Mouse (Mus musculus) layer of hippocampus, adult 18-20 months (tissue): Measurements from ENCODE around the gene Ak8. TPM values are rescaled to one million over a fixed set of nuclear protein-coding genes. Genes with fewer than 3 reads are reported as not detected.

Experiments used
- DNase-seq, 2 experiments: peaks; one replicate each; pipeline ENCODE4 v3.0.0; 2022; ENCODE audit warnings: low spot score in 2 of 2
- total RNA-seq, 2 experiments: library from RNA; stranded (reverse); gene quantifications; 2 replicates each; pipeline ENCODE4 v1.2.3; 2021

Gene Ak8
- total RNA-seq, 2 experiments from 2014 or later, result 0.87 to 1.2 TPM

DNA sequence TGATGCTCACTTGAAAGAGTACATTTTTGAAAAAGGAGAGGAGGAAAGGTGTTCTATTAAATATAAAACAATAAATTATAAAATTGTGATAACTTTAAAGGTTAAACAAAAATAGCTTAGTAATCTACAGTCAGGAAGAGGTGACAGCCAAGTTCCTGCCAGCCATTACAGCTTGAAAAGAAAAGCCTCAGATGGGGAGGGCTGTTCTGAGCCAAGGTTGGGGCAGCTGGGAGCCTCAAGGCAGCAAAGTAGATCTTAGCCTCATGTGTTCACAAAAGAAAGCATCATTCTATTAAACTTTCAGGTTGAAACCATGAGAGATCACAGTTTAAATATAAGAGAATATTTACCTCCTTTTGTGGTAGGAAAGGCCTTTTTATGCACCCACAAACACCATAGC, 30.7 kb downstream of the Ak8 start:
- DNase-seq, result no peak

DNA sequence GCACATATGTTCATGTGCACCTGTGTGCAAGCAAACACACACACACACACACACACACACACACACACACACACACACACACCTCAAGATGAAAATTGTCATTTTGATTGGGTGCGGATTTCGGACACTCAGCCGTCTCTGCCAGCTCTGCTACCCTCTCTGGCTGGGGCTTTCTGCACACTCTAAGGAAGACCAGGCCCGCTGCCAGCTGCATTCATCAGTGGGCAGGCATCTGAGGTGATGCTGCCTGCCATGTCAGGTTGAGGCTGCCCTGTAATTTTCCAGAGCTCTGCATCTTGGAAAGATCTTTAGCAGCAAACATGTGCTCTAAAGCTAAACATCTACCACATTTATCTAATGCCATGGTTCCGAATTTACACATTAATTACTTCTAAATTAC, 37.1 kb downstream of the Ak8 start:
- DNase-seq, result no peak

DNA sequence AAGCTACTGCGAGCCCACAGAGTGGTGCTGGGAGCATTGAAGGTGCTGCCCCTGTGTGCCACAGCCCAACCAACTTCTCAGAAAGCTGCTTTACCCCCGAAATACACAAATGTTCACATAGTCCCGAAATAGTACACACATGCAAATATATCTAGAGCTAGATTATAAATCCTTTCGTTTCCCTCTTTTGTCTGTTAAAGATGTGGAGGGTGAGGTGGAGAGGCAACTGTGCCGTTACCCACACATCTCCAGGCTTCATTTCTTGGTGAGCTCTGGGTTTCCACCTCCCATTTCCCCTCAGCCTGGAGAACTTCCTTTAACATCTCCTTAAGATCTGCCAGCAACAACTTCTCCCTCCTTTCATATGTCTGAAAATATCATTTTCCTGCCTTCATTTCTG, 40.2 kb downstream of the Ak8 start:
- DNase-seq, result no peak

DNA sequence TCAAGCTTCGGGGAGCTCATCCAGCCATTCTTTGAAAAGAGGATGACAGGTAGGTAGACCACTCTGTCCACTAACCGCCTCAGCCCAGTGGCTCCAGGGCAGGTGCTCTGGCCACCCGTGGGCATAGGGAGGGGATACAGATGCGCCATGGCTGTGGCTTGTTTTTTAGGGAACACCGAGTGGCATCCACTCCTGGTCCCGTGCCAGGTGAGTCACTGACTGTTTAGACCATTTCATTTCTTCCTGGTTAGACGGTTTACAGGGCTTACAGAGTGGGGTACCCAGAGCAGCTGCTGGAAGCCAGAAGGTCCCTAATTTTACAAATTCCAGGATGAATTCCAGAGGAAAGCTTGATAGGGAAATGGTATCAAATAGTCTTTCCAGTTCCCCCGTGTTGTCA, 42.7 kb downstream of the Ak8 start:
- no peak for DNase-seq

DNA sequence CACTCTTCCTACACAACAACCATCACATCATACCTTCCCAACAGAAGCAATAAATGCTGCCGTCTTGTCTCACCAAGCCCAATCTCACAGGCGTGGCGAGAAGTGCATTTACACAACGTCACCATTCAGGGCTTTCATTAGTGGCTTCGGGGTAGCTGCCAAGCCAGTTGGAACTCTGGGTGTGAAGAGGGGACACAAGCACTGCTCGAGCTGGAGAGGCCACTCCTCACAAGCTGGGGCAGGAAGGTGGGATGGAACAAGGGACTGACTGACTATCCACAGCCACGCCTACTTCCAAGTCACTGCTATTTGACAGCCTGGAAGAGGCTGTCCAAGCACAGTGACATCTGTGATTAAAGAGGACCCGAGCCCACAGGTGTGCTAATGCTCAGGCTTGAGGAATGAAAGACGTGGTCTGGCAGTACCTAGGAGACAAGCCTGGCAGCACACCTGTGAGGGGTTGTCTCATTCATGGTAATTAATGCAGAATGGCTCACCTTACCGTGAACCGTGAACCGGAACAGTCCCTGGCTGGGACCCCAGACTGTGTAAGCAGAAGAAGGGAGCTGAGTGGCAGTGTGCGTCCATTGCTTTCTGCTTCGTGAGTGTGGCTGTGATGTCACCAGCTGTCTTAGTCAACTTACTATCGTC, 46.8 kb downstream of the Ak8 start:
- DNase-seq, result no peak

DNA sequence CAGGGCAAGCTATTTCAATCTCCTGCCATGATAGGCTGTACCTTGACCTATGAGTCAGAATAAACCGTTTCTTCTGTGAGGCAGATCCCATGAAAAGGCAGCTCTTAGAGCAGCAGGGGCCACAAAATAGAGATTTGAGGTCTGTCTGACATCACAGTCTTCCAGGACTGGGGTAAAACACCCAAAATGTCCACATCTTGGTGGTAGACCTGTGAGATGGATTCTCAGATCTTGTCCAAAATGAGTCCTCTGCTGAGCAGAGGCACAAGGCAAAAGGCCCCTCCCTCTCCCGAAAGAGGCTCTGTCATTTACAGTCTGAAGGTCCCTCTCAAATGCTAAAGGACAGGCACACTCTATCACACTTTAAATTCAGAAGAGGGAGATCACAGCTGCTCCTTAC, 47.7 kb downstream of the Ak8 start:
- no peak for DNase-seq

DNA sequence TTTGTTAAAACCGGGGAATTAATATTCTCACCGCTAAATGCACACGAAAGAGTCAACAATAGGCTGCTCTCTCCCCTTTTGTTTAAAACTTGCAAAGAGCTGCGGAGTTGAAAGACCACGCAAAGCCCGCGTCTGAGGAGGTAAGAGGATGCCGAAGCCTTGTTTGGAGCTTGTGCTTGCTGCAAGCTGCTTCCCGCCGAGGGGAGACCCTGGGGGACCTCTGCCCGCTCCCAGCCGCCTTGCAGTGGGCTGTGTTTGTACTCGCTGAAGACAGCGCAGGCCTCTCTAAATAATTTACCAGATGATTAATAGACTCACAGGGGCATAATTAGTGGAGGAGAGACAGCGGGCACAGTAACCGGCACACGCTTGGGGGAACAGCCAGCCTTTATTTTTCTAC, 51.2 kb downstream of the Ak8 start:
- no peak for DNase-seq

DNA sequence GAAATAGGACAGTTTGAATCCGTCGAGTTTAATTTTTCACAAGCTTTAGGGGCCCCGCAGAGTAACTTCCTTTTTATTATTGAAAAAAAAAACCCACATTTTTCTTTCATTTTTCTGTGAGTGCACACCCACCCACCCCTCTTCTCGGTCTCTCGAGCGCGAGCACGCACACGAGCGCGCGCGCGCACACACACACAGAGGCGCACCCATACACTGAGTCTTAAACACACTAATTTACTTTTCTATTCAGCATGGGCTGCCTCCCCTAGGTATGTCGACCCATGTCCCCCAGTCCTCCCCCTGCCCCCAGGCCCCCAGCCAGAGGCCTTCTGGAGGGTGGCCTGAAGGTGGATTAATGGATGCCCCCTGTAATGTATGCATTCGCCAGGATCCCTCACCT, 51.7 kb downstream of the Ak8 start:
- DNase-seq, result no peak

DNA sequence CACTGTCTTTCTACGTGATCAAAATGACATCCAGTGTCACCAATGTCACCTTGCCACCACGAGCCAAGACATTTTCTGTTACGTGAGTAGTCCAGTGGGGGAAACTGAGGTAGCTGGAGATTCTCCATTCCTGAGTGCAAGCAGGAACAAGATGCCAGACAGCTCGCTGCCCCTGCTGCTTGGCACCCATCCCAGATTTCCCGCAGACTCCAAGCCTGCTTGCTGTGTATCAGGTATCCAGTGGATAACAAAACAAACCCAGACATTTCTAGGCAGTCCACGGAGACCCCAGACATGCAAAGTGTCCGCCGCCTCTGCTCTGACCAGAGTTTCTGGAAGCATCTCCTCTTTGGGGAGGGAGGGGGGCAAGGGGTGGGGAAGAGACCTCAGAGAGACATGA, 52.4 kb downstream of the Ak8 start:
- no peak for DNase-seq

DNA sequence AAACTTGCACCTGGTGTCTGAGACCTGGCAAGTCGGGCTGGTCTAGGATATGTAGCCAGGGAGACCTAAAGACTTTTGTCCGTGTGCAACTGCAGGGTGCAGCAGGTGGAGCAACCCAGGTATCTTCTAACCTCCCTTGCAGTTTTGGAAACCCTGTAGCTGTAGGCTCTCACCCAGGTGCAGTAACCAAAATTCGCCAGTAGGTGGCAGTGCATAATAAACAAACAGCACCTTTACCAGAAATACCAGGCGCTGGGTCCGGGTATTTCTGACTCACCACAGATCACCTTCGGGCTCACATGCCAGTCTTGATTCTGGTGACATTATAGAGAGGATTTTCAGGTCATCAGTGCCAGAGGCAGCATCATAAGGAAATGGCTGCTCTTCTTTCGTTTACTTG, 55.5 kb downstream of the Ak8 start:
- DNase-seq, result peak; percentile 60 to 88

DNA sequence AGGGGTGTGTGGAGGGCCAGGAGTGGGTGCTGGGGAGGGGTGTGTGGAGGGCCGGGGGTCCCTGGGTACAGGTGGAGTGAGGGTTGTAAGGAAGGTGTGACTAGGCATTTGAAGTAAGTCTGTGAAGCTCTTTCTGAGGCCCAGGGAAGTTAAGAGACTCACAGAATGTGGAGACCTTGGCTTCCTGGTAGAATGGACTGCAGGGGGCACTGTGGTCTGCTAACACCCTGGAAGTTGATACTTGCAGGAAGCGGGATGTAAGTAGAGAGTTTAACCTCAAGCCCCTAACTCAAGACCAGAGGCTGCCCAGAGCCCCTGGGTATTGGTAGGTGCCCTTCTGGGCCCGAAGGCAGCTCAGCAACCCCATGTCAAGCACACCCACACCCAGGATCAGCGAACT, 56.2 kb downstream of the Ak8 start:
- peak in 1 of 2 experiments; percentile 47 for DNase-seq

DNA sequence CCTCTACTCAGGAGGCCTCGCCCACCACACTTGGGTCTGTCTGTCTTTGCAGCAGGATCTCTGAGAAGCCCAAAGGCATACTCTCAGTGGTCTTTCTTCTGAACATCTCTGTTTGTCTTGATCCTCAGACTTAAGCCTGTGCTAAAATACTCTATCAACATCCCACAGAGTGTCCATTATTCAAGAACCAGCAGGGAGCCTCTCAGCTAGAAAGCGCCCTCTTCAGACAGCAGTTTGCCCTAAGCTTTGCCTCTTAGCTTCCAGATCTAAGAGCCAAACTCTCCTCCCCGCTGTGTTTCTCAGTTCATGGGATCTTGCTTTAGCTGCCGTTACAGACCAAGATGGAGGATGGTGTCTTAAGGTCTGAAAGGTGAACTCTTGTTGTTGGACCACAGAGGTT, 59.5 kb downstream of the Ak8 start:
- no peak for DNase-seq

DNA sequence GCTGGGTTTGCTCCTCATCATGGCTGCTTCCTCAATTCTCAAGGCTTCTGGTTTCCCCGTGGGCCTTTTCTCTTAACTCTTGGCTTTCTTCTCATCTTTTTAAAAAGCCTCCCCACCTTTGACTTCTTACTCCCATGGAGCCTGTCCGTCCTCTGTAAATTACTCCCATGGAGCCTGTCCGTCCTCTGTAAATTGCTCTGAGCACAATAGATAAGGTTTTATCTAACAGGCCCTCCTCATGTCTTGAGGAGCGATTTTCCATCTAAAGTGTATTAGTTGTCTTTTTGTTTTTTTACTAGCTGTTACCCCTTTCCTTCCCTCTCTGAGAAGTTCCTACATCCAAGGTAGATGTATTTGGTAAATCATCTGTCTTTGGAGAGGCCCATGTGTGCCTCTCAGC, 66.6 kb downstream of the Ak8 start:
- no peak for DNase-seq

DNA sequence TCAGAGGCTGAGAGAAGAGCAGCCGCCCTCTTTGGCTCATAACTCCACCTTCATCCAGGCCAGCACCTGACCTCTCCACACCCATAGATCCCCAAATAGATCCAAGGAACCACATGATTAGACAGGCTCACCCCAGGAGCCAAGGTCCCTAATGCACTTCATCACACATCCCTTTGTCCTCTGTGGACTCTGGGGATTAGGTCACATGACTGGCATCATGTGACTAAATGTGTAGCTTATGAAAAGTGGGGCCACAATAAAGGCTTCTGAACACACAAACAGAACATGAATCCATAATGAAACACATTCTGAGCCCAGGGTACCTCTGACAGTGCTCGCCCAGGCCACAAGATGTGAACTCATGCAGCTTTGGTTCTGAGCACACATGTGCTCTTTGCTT, 67.1 kb downstream of the Ak8 start:
- no peak for DNase-seq

DNA sequence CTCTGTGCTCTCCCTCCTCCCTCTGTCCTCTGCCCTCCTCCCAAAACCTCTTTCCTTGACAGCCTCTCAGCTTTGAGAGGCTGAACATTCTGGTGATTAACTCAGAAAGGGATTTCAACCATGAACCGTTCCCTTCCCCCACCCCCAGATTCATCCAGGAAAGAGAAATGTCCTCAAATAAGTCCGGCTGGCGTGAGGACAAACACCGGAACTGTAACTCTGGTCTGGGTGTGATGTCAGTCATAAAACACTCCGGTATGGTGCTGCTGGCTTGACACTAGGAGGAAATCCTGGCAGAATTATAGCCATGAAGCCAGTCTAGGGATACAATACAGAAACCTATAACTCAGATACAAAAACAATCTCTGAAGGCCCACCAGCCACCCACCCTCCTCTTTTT, 70.7 kb downstream of the Ak8 start:
- no peak for DNase-seq

DNA sequence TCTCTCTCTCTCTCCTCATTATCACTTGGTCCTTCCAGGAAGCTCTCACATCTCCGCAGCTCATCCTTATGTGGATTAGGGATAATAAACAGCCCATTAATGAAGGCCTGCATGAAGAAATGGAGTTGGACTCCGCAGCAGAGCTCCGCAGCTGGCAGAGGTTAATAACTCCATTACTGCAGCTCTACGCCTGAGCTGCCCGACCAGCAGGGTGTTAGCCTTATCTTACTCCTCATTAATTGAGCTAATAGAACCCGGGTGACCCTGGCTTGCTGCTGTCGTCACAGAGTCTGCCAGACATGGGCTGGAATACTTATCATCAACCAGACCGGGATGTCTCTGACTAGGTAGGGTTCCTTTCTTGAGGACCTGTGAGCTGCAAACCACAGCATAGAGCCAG, 74.1 kb downstream of the Ak8 start:
- DNase-seq, result no peak

DNA sequence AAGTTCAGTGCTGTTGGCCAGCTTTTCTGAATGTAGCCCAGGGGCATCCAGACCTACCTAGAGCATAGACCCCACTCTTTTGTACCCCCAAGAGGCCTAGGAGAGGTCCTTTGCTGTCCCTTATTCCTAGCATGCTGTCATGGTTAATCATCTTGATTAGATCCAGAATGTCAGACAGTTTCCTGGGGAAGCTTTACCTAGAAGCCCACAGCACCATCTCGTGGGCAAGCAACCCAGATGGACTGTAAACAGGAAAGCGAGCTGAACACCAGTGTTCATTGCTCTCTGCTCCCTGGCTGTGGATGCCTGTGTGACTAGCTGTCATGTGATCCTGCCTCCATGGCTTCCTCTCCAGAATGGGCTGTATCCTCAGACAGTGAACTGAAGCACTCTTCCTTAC, 76.8 kb downstream of the Ak8 start:
- no peak for DNase-seq

DNA sequence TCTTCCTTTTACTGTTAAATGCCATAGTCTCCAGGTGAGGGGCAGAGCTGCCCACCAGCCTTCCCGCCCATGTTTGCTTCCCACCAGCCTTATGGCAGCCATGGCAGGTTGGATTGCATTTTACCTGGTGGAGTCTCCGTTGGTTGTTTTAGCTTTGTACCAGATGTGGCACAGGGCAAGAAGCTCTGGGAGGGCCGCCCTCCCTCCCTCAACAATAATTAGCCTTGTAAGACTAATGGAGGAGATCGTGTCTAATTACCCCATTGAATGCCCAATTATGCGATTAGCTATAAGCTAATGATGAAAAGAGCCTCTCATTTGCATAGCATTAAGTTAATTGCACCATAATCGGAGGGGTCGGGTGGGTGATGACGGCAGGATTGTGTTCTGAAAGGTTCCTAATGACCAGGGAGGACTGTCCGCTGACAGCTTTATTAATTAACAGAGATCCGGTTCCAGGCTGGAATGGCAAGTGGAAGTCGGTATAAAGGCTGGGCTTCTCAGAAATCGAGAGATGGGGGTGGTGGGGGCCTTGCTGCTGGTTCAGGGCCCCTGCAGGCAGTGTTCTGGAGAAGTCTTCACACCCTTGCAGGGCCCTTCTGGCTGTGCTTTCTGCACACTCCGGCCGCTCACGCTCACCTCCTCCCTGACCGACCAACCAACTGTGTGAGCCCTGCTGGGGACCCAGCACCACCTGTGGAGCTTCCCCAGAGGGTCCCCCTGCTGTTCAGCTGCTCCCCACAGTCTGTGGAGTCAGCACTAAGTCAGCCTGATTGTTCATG, 80.2 kb downstream of the Ak8 start:
- no peak for DNase-seq

DNA sequence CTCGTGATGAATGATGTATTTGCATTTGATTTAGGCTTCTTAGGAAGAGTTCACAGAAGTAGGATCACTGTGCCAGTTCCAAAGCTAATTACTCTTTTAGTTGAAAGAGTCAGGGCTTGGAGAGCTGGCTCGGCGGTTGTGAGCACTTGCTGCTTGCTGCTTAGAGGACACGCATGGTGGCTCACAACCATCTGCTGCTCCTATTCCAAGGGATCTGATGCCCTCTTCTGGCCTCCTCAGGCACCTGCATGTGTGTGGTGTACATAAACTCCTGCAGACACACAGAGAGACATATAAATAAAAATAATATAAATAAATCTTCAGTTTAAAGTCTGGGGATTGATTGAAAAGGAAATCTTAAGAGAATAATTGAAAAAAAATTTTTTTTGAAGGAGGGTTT, 81.3 kb downstream of the Ak8 start:
- DNase-seq, result no peak

DNA sequence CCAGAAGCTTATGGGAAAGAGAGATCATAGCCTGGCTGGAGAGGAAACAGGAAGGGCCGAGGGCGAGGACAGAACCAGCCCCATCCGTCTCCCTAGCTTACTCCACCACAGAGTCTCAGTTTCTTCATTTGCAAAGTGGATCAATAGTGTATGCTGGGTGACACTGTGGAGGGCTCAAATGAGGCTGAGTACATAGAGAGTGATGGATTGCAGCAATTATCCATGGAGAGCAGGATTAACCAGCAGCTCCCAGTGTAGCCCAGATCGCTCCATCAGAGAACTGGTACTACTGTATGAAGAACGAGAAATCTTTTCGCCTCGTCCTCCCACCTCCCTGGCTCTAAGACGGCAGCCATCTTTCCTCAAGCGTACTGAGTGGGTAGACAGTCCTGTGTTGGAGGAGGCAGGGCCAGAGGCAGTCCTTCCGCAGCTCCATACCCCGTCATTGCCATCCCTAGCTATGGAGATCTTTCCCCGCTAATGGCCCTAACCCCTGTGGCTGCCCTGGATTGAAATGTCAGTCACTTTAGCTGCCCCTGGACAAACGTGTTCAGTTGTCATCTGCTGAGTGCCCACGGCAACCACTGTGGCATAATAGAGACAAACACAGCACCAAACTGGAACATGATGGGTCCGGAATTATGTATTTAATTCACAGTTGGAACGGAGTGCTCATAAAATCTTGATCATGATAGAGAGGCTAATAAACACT, 86.5 kb downstream of the Ak8 start:
- DNase-seq, result no peak

DNA sequence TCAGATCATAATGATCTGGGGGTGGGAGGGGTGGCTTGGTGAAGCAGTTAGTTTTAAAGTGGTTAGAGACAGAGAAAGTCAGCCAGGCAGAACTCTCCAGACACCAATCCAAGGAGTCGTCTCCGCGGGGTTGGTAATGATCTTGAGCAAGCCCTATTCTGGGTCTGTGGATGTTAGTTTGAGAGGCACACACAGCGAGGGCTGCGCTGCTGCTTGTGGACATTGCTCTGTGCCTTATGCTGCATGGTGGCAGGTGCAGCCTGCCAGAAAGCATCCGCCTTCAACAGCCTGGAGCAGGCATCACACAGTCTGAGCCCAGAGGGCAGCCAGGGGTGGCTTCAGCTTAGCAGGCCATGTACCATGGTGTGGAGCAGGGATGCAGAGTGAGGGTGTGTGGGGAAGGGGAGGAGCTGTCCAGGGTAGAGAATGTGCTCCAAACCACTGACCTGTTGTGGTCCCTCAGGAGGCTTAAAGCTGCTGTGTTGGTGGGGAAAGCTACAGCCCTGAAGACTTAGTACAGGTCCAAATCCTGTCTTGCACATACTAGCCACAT, 87.2 kb downstream of the Ak8 start:
- no peak for DNase-seq

DNA sequence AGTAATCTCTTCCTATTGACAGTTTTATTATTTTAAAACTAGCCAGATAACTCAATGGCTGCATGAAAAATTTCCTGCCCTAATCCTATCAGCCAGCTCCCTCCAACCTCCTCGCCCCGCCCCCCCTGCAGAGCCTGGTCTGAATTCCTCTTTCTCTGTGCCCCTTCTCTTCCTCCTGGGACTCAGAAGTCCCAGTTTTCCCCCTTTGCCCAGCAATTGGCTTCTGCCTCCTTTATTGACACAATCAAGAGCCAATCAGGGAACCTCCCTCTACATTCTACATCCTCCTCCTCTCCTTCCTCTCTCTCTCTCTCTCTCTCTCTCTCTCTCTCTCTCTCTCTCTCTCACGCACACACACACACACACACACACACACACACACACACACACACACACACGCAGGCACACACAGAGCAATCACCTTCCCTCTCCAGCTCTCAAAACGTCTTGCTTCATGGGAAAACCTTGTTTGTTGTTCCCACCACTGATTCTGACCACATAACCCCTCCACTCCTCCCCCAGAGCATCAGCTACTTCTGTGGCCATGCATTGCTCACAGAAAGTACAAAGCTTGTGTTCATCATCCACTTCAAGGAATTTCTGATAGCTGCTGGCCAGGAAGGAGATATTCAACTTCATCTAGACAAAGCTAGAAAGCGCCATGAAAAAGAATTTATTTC, 93.1 kb downstream of the Ak8 start:
- DNase-seq, result peak in 1 of 2 experiments; percentile 52
